Comparison of ENCODE assay signal across 8 mouse cellular contexts in the genomic region with DNA sequence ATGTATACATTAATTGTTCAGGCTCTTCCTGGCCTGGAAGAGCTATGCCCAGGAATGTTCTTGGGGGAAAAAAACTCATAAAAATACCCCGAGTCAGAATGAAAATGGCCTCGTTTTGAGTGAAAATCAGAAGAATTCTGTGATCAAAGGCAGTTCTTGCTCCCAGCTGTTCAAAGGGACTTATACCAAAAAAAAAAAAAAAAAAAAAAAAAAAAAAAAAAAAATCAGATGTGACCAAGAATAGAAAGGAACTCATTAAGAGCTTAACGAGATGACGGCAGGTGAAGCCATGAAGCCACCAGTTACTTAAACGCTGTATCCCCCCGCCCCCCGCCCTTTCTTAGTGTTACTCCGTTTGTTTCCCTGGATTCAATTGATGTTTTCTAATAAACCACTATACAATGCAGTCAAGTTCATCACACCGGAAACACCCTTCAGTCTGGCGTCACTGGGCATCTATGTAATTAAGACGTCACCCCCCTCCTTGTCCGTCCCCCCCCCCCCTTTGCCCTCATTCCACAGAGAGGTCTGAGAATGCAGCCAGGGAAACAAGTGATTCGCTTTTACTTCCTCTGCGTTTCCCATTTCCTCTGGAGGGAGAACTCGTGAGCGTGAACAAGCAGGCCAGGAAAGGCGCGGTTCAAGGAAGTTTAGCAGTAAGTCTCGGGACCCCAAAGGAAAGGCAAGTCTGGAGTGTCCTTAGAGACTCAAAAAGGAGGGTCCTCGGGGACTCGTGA.
DNase-seq lines count a peak whose midpoint lies in the region; ATAC-seq and TF ChIP-seq lines count a peak whose summit lies in the region.

No protein-coding gene starts in this region.

- H3K27ac ChIP-seq in forebrain, embryonic 13.5 days, result no peak overlapping the region
- no peak overlapping the region for H3K27ac ChIP-seq in hindbrain, postnatal 0 days

- H3K4me1 ChIP-seq in forebrain, embryonic 13.5 days, result peaks cover 9% of the 10 kb centered on the region; the same call in 1 of the 2 replicates
- no peaks in the 10 kb centered on the region for H3K4me1 ChIP-seq in hindbrain, postnatal 0 days (ENCODE audit: insufficient read depth, low read length)
- H3K4me1 ChIP-seq in lung, adult 2 months (ENCODE audit: control insufficient read depth, insufficient read depth, low read length), result no peaks in the 10 kb centered on the region

- H3K36me3 ChIP-seq in forebrain, embryonic 13.5 days (ENCODE audit: poor library complexity, severe bottlenecking), result no peaks in the 10 kb centered on the region
- no peaks in the 10 kb centered on the region for H3K36me3 ChIP-seq in hindbrain, postnatal 0 days (ENCODE audit: insufficient read depth, low read length)

- peak overlapping the region; percentile 57 for H3K4me2 ChIP-seq in forebrain, embryonic 13.5 days
- peak overlapping the region; percentile 50 for H3K4me2 ChIP-seq in hindbrain, postnatal 0 days (ENCODE audit: low read depth, low read length)

- peak overlapping the region; percentile 28 for H3K4me3 ChIP-seq in forebrain, embryonic 13.5 days
- H3K4me3 ChIP-seq in hindbrain, postnatal 0 days (ENCODE audit: low read length), result no peak overlapping the region
- H3K4me3 ChIP-seq in lung, adult 2 months (replicated peaks; ENCODE audit: extremely low read depth, low read depth, low read length), result peak overlapping the region; percentile 66

- ATAC-seq in forebrain, embryonic 13.5 days, result peak; percentile 36; the same call in 1 of the 2 replicates
- no peak for ATAC-seq in hindbrain, postnatal 0 days

- no peak for TF ChIP-seq POLR2A in lung, adult 2 months (IDR thresholded peaks at IDR 0.05; ENCODE audit: borderline replicate concordance, extremely low read depth, low read depth, low read length)

- no peak for TF ChIP-seq CTCF in hindbrain, postnatal 0 days (IDR thresholded peaks at IDR 0.05; ENCODE audit: low read depth)
- no peak for TF ChIP-seq CTCF in lung, adult 2 months (IDR thresholded peaks at IDR 0.05; ENCODE audit: insufficient read depth, low read length)

- H3K27me3 ChIP-seq in forebrain, embryonic 13.5 days, result 0 out of 2 replicates have a peak, but pooled peaks cover 14% of the 10 kb centered on the region
- no peaks in the 10 kb centered on the region for H3K27me3 ChIP-seq in hindbrain, postnatal 0 days (ENCODE audit: insufficient read depth, low read length)

- 13% methylated on average over 21 of the region's 21 CpGs for WGBS in forebrain, embryonic 13.5 days
- 37% methylated on average over 21 of the region's 21 CpGs for WGBS in hindbrain, postnatal 0 days
- 21% methylated on average over 21 of the region's 21 CpGs for WGBS in lung, adult 2 months

- DNase-seq in R1 (ENCODE audit: low read depth, low spot score), result peak; percentile 38
- DNase-seq in hindbrain, postnatal 0 days (ENCODE audit: low spot score), result no peak
- DNase-seq in lung, adult 2 months, result peak; percentile 12
- DNase-seq in yolk sac, embryonic 10.5 days (ENCODE audit: low spot score), result peak; percentile 19
- no peak for DNase-seq in layer of hippocampus, postnatal 36 days
- no peak for DNase-seq in T-cell, adult 2 months (ENCODE audit: low spot score)
- no peak for DNase-seq in right cerebral cortex, adult 2 months (ENCODE audit: low spot score in 2 of 2)

- no peak overlapping the region for H3K9ac ChIP-seq in forebrain, embryonic 13.5 days
- H3K9ac ChIP-seq in hindbrain, postnatal 0 days (replicated peaks; ENCODE audit: low read length), result no peak overlapping the region

- H3K9me3 ChIP-seq in forebrain, embryonic 13.5 days (replicated peaks), result no peaks in the 10 kb centered on the region
- H3K9me3 ChIP-seq in hindbrain, postnatal 0 days (ENCODE audit: low read length), result no peaks in the 10 kb centered on the region

Comparison
In these comparisons a context has a peak if more than half of its experiments do, and no peak if none do; other contexts are left out.
1. DNase-seq: peak in R1 (single experiment), lung, adult 2 months (single experiment) and yolk sac, embryonic 10.5 days (single experiment); none in hindbrain, postnatal 0 days (single experiment), layer of hippocampus, postnatal 36 days (0 of 2), T-cell, adult 2 months (single experiment) and right cerebral cortex, adult 2 months (0 of 2).